Mouse (Mus musculus): ENCODE results near the gene Cluh.
A peak's percentile ranks its signal among the peaks of the same experiment; 100 is the strongest.

Gene Cluh

DNA sequence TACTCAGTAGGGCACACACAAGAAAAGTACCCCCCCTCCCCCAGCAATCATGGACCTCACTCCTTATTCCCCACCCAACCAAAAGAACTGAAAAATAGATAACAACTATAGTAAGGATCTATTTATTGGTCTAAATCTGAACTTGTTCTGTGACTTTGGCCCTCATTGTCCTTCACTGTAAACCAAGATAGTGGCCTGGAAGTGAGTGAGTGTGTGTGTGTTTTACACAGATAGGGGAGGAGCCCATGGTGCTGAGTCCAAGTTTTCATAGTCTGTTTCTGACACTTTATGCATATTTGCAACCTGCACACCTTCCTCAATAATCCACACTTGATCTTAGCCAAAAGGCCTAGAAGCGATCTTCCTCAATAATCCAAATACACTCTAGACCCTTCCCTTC lies 619 bp upstream of the Cluh start:
- DNase-seq = no peak

DNA sequence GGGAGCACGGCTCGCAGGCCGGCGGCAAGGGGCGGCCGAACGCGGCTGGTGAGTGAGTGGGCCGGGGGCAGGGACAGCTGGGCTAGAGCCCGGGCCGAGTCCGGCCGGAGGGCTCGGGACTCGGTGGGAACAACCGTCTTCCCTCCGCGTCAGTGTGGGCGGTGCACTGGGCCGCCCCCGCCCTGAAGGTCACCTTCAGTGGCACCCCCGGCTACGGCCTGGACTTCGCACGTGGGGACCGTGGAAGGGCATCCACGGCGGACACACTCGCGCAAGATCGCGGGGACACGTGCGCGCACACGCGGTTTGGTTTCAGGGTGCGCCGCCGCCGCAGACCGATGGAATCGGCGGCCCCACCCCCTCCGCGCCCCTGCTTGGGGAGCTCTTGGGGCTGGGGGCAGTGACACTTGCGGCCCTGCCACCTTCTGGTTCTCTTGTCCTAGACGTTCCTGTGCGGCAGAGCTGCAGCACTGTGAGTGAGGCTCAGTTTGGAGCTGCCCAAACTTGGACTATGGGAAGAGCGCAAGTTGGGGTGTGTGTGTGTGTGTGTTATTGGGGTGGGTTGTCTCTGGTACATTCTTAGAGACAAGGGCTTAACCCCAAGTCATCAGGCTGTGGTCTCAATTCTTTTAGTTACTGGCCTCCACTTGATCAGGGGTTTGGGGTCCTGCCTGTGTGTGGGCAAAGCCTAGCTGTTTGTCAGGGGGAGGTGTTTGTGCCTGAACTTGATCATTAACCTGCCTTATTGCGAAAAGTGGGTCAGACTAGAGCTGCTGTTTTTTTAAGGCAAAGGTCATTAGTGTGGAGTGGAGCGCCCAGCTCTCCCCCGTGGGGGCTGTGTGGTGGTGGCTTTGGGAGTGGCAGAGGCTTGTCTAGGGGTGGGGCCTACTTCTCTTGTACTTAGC lies 604 bp downstream of the Cluh start:
- peak; percentile 86 to 92 for DNase-seq

DNA sequence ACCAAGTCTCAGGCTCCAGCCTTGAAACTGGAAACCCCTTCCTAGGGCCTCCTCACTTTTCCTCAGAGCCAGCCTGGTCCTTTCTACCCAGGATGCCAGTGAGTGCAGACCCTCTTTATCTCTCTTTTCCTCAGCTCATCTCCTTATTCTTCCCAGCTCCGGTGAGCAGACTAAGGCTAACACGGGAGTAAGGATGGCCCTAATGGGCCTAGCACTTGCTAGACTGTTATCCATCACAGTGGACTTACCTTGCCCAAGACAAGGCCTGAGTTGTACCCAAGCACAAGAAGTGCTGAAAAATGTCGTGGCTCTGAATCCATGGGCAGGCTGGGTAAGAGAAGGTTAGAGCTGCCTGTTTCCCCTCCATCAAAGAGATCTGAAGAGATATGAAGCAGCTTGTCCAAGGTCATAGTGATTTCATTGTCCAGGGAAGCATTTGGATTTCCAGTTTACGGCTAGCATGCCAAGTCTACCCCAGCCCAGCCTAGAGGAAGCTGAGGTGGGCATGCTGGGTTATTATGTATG lies 1.3 kb downstream of the Cluh start:
- DNase-seq = no peak

DNA sequence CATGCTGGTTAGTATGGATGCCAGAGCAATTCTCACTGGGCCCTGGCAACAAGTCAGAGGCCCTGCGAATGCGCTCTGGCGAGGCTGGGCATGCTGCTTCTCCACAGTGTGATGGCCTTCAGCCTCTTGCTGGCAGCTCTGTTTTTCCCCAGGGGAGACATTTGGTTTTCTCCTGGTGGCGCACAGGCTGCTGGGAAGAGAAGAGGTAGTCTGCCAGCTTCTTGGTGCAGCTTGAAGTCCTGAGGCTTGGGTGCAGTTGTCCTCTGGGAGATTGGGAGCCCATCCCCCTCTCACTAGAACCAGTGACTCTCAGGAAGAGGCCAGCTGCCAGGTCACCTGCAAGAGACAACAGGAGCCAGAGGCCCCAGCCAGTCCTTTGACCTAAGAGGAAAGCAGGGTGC lies 3.5 kb downstream of the Cluh start:
- peak; percentile 72 to 78 for DNase-seq

DNA sequence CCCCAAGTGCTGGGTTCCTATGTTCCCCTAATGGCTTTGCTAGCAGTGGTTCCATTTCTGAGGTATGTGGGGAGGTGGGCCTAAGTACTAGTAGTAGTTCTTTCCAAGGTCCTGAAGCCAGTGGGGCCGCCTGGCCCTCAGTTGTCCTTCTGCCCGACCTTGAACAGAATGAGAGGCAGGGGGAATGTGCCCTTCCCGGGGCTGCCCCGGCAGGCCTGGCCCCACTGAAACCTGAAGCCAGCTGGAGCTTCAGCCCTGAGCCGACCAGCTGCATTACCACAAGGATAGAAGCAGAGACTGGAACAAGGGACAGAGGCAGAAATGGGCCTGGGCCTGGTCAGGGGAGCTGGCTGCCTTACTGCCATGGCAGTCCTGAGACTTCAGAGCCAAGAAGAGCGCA lies 4.1 kb downstream of the Cluh start:
- DNase-seq = peak in 1 of 2 experiments; percentile 35

DNA sequence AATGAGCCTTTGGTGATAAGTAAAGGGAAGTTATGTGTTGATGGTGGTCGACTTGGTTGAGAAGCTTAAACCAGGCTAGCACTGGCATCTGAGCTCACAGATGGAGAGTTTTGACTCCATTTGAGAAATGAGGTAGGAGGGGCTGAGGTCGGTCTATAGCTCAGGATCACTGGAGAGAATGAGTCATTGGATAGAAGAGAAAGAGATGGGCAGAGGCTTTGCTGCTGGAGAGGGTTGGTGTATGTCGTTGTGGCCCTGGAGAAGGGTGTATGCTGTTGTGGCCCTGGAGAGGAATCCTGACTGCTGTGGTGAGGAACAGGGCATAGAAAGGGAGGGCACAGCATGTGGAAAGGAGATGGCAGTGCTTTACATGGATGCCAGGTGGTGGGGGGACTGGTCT lies 6.6 kb downstream of the Cluh start:
- no peak for DNase-seq

DNA sequence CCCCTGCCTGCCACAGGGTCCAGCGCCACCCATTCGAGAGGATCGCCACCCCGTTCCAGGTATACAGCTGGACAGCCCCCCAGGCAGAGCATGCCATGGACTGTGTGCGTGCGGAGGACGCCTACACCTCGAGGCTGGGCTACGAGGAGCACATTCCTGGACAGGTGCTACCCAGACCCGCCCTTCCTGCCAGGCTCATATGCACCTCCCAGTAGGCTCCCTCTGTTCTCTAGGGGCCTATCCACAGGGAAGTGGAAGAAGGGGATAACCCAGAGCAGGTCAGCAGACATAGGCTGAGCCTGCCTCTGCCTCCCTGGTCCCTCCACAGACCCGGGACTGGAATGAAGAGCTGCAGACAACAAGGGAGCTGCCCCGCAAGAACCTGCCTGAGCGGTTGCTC lies 11.0 kb downstream of the Cluh start:
- no peak for DNase-seq

DNA sequence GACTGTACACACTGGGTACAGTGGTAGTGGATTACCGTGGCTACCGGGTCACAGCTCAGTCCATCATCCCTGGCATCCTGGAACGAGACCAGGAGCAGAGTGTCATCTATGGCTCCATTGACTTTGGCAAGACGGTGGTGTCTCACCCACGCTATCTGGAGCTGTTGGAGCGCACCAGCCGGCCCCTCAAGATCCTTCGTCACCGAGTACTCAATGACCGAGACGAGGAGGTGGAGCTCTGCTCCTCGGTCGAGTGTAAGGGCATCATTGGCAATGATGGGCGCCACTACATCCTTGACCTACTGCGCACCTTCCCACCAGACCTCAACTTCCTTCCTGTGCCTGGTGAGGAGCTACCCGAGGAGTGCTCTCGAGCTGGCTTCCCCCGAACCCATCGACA lies 12.3 kb downstream of the Cluh start:
- no peak for DNase-seq

DNA sequence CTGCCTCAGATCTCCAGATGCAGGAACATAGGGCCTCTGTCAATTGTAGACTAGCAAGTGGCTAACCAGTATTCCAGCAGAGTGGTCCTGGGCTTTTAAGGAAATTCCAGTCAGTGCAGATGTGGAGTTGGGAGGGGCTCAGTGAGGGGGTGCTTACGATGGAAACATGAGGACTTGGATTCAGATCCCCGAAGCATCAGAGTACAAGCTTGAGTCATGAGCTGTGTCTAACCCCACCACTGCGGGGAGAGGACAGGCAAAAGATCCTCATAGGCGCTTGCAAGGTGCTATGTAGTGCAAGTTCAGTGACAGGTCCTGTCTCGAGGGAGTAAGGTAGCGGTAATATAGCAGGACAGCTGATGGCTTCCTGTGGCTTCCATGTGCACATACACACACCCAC lies 12.9 kb downstream of the Cluh start:
- DNase-seq = no peak

DNA sequence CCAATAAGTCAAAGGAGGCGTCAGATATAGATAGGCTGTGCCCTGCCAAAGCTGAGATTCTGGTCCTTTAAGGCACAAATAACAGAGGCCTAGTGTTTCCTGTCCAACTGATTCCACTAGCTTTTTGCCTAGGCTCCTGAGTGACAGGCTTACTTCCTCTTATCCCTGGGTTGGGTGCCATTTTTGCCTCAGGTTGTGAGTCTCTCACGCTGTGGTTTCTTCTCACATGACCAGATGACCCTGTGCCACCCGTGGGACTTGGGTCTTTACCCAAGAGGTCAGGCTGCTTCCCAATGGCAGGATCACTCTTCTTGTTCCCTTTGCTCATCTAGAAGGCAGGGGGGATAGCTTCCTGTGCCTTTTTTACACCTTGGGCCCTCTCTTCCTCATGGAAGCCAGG lies 15.0 kb downstream of the Cluh start:
- no peak for DNase-seq

DNA sequence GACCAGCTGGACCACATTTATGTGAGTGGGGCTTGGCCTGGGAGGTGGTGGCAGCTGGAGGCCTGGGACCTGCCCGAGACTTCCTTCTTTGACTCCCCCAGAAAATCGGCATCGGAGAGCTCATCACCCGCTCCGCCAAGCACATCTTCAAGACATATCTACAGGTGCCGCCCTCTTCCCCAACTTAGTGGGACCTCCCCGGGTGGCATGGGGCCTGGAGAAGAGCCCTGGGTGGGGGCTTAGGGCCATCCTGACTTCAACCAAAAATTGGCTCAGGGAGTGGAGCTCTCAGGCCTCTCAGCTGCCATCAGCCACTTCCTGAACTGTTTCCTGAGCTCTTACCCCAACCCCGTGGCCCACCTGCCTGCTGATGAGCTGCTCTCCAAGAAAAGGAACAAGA lies 15.6 kb downstream of the Cluh start:
- DNase-seq = no peak

DNA sequence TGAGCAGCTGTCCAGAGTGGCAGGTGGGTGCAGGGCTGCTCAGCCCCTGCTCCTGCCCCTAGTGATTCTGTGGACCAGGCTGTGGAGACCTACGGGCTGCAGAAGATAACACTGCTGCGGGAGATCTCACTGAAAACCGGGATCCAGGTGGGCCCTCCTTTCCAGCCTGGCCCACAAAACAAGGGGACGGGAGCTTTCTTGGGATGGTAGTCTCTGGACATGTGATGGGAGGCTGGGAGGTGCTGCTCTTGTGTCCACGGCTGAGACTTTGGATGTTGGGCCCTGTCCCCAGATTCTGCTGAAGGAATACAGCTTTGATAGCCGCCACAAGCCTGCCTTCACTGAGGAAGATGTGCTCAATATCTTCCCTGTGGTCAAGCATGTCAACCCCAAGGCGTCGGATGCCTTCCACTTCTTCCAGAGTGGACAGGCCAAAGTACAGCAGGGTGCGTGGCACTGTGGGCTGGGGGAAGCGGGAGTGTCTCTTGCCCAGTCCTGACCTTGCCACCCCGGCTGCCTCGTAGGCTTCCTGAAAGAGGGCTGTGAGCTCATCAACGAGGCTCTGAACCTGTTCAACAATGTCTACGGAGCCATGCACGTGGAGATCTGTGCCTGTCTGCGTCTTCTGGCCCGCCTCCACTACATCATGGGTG lies 16.5 kb downstream of the Cluh start:
- DNase-seq = no peak

DNA sequence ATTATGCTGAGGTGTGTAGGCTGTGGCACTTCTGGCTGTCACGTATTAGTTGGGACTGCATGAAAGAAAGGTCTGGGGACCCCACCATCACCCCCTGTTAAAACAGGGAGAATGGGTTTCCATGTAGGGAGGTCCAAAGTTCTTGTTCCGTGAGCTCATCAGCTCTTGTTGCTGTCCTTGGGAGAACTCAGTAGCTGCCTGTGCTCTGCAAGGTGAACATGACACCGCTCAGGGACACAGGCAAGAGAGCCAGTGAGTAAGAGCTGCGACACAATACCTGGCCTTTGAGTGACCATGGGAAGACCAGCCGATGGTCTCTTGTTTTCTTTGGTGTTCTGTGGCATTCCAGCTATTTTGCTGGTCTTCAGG lies 17.0 kb downstream of the Cluh start:
- no peak for DNase-seq

DNA sequence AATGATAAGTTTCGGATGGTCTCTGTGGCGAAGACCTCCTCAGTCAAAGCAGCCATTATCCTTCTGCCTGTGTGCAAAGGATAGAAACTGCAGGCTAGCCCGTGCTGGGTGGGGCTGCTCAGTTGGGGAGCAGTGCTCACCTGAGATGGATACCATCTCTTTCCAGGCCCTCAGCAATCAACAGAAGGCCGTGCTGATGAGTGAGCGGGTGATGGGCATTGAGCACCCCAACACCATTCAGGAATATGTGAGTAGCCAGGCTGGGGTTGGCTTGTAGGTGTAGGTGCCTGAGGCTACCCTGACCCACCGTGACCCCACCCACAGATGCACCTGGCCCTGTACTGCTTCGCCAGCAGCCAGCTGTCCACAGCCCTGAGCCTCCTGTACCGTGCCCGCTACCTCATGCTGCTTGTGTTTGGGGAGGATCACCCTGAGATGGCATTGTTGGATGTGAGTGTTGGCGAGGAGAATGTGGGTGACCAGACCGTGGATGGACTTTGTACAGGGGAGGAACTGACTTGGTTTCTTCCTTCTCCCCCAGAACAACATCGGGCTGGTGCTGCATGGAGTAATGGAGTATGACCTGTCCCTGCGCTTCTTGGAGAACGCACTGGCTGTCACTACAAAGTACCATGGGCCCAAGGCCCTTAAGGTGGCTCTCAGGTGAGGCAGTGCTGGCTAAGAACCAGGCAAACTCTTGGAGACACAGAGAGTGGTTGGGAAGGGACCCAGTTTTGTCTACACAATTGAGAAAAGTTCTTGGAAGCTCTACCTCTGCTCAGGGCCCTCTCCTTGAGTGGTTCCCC lies 17.7 kb downstream of the Cluh start:
- no peak for DNase-seq

DNA sequence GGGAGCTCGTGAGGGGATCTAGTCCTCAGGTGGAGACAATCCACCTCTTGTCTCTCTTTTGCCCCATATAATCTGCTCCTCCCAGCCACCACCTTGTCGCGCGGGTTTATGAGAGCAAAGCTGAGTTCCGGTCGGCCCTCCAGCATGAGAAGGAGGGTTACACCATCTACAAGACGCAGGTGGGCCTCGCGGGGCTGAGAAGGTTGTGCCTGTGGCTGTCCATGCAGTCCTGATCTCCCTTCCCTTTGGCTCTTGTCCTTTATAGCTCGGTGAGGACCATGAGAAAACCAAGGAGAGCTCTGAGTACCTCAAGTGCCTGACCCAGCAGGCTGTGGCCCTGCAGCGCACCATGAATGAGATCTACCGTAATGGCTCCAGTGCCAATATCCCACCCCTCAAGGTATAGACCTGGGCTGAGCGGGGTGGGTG lies 18.3 kb downstream of the Cluh start:
- DNase-seq = no peak

DNA sequence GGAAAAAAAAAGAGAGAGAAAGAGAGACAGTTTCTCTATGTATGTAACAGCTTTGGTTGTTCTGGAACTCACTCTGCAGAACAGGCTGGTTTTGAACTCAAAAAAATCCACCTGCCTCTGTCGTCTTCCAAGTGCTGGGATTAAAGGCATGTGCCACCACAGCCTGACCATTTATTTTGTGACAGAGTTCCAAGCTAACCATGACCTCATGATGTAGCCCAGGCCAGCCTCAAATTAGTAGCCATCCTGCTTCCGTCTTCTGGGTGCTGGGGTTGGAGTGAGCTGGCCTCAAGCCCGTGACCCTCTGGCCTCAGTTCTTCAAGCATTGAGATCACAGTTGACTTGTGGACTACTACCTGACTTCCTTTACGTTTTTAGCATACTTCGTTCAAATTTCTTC lies 19.2 kb downstream of the Cluh start:
- no peak for DNase-seq

DNA sequence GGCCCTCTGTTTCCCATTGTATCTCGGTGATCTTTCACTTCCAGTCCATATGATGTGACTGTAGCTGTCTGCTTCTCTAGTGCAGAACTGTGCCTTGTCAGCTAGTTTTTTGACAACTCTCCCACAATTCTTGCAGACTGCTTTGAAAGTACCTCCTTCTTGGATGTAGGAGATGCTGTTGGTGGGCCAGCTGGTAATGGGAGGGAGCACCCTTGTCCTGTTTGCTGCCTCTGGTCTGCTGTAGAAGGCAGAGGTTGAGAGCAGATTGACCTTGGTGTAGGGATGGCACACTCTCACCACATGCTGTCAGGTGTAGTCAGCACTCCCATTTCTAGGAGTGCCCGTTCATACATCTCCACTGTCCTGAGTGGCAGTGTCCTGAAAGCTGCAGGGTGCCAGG lies 19.7 kb downstream of the Cluh start:
- DNase-seq = no peak

DNA sequence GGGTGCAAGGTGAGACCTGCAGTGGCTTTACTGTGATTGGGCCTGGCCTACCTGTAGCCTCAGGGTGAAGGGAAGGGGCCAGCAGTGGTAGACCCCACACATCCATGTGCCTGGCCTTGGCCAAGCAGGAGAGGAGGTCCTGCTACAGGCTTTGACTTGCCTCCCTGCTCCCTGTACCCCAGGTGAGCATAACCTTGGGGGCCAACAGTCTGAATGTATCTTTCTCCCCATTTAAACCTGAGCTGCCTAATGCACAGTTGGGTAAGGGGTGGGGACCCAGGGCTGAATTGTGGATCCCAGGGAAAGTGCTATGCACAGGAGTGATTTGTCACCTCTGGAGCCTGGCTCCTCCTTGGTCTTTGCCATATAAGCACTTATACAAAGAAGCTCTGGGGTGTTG lies 20.9 kb downstream of the Cluh start:
- no peak for DNase-seq

DNA sequence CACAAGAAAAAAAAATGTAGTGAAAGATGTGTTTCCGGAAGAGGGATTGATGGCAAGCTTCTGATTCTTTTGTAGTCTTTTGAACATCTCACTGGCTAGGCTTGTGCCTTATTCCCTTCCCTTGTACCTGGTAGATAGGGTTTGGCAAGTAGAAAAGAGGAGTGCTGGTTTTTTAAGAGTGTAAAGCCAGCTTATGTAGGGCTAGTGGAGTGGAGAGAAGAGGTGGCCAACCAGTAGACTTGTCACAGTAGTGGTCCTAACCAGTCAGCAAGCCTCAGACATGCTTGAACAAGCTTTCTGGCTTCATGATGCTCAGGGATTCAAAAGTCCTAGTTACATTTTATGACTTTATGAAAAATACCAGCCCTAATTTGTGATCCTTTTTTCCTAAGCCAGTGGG lies 21.7 kb downstream of the Cluh start:
- no peak for DNase-seq

DNA sequence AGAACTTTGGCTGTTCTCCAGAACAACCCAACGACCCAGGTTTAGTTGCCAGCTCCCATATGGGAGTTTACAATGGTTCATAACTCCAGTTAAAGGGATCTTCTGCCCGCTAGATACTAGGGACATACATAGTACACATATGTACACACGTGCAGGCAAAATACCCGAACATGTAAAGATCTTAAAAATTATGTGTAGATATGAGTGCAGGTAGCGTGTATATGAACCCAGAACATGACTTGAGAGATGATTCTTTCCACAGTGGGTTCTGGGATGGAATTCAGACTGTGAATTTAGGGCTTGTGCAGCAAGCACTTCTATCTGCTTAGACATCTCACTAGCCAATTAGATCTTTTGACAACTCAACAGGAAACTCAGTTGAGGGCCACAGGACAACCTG lies 22.5 kb downstream of the Cluh start:
- DNase-seq = no peak

DNA sequence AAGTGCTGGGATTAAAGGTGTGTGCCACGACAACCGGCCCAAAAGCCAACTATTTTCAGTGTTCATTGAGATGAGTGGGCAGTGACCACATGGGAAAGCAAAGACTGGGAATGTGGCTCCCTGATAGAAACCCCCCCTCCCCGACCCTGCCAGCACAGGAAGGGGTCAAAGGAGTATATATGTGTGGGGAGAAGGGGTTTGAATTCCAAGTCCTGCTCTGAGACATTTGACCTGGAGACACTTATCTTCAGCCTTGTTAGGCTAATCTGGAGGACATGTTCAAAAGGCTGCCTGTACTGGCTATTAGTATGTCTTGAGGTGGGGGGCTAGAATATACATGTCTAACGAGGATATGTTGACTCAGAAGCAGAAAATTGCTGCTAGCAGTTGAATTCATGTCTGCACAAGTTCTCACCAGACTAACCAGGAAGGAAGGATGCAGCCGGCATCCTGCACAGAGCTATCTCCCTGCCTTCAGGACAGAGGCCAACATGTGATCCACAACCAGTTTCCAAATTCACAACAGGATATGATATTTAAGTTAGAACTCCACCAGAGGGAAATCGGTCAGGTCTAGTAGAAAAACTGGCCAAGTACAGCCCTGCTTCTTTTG lies 23.7 kb downstream of the Cluh start:
- DNase-seq = no peak

DNA sequence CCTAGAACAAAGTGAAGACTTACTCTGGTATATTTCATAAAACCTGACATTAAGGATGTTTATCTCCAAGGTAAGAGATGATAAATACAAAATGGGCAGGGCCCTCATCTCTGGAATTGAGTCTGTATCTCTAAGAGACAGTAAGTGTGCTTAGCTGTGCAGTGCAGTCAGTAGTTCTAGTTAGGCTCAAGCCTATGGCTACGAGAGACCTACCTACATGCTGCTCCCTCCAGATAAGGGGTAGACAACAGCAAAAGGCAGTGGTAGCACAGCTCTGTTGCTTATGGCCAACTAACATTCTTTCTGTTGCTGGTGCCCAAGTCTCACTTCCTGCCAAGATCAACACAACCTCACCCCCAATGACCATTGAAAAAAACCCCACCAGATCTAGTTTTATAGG lies 24.3 kb downstream of the Cluh start:
- no peak for DNase-seq

DNA sequence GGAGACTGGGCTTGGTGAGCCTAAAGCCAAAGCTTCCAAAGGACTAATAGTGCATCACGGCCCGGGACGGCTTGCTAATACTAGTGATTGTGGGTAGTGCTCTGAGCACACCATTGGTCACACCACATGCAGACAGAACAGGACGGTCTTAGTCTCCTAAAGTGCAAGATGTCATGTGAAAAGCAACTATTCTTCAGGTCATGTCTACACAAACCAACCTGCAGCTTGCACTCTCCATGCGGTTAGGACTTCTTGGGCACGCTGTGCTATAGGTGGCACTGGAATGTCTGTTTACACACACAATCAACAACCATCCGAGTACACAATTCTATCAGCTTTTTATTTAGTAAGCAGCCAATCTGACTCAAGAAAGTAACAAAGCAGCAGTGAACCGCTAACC lies 25.4 kb downstream of the Cluh start:
- DNase-seq = no peak
